Mouse (Mus musculus) lung, postnatal 4 days (tissue): Measurements from ENCODE around the gene Dapk2.
A peak's percentile ranks its signal among the peaks of the same experiment; 100 is the strongest.

Source experiments
- DNase-seq, 2 experiments: peaks; one replicate each; pipeline ENCODE4 v3.0.0; 2021

Dapk2 gene

DNA sequence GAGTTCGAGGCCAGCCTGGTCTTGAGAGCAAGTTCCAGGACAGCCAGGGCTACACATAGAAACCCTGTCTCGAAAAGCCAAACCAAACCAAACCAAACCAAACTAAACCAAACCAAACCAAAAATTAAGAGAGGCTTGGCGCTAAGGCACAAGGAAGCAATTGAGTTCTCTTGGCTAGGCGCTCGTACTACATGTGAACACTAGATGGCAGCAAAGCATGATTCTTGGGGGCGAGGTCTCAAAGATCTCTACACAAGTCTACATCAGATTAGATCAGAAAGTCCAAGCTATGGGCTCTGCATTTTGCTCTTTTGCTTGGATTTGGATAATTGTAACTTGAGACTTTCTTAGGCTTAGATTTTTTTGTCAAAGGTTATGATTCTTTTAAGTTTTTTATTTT is 13.8 kb upstream of the Dapk2 start:
- DNase-seq: peak in 1 of 2 experiments; percentile 79

GRCm38 (mm10) chr9:66146141-66146540 is 11.9 kb upstream of the Dapk2 start:
- no peak for DNase-seq

- no peak for DNase-seq
Measured at GRCm38 (mm10) chr9:66152011-66152410, 6.0 kb upstream of the Dapk2 start.

GRCm38 (mm10) chr9:66153594-66153993 is 4.4 kb upstream of the Dapk2 start:
- no peak for DNase-seq

GRCm38 (mm10) chr9:66154013-66154412 is 4.0 kb upstream of the Dapk2 start:
- DNase-seq: no peak

DNA sequence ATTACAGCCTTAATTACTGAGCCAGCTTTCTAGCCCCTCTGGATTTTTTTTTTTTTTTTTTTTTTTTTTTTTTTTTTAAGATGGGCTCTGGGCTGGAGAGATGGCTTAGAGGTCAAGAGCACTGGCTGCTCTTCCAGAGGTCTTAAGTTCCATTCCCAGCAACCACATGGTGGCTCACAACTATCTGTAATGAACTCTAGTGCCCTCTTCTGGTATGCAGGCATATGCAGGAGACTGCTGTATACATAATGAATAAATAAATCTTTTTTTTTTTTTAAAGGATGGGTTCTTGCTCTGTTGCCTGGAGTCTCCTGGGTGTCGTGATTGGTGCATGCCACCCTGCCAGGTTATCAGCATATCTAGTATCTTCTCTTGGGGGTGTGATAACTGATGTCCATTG is 2.5 kb upstream of the Dapk2 start:
- no peak for DNase-seq

GRCm38 (mm10) chr9:66158885-66159430 is 935 bp downstream of the Dapk2 start:
- no peak for DNase-seq

GRCm38 (mm10) chr9:66160155-66160554 is 2.1 kb downstream of the Dapk2 start:
- no peak for DNase-seq

DNA sequence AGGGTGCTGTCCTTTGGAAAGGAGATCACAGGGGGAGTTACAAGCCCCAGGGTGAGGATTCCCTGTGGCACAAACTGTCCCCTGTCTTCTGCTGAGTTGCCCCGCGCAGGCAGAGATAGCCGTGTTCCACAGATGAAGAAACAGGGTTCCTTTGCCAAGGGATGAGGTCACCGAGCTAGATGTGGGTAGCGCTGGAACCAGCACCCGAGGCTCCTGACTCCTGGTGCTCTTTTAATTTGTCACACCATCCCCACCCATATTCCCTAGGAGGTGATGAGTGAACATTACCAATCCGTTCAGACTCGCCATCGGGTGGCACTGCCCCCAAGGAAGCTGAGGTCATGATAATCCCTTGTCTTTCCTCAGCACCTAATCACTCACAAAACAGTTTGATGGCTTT is 5.0 kb downstream of the Dapk2 start:
- no peak for DNase-seq

DNA sequence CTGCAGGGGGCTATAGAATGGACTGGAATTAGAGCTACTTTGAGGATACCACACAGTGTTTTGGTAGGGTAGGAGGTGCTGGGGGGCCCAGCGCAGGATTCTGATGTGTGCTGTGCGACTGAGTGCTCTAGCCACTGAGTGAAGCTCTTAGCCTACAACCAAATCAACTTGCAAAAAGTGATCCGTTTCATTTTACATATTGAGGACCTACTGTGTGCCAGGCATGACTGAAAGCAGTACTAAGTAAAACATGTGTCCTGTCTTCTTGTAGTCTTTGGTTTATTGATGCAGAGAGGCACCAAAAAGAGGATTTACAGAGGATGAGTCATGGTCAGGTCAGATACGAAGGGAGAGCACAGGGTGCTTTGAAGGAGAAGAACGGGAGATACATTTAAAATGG is 9.2 kb downstream of the Dapk2 start:
- DNase-seq: no peak

DNA sequence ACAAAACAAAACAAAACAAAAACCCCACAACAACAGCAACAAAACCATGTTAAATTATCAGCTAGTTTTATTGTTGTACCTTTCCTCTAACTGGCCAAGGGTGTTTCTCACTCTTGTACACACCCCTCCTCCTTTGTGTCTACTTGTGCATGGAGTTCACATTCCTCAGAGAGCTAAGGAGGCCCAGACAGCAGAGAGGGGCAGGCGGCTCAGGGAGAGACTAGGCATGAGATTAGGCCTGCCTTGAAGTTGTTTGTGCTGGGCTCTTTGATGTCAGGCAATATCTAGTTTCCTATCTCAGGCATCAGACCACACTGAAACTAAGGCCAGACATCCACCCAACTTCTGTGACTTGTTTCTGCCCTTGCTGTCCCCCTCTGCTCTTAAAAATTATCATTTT is 10.2 kb downstream of the Dapk2 start:
- peak in 1 of 2 experiments; percentile 59 for DNase-seq

GRCm38 (mm10) chr9:66170506-66170905 is 12.5 kb downstream of the Dapk2 start:
- DNase-seq: no peak

DNA sequence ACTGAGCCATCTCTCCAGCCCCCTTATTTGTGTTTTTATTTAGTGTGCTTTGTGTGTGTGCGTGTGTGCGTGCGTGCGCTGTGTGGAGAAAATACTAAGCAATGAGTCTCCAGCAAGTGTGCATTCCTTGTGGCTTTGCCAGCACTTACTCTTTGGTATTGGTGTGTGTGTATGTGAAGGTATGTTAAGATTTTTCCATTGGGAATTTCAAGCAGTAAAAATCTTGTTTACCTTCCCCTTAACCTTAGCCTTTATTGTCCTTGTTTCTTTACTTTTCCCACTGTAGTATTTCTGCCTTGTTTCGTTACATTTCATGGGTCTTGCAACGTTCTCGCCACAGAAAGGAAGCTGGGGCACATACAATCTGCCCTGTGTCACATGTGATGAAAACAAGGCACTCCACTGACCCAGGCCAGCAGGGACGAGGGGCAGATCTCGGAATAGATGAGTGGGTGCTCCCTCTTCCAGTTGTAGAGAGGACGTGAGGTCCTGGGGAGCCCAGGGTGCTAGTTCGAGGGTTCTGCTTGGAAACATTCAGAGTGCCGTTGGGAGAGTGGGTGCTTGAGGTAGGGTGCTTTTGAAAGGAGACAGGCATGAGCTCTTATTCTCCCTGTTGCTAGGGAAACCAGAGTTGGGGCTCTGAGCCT is 13.4 kb downstream of the Dapk2 start:
- DNase-seq: peak in 1 of 2 experiments; percentile 52

GRCm38 (mm10) chr9:66173316-66173855 is 15.4 kb downstream of the Dapk2 start:
- DNase-seq: no peak

DNA sequence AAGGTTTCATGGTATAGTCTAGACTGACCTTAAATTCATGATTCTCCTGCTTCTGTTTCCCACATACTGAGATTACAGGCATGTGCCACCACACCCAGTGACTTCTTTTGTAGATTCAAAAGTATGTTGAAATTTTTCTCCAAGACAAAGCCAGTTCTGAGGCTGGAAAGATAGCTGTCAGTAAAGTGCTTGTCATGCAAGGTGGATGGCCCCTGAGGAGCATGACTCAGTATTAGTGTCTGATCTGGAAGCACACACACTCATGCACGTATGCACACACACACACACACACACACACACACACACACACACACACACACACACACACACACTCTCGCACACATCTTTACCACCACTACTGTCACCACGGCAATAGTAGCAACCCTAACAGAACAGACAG is 17.0 kb downstream of the Dapk2 start:
- no peak for DNase-seq

DNA sequence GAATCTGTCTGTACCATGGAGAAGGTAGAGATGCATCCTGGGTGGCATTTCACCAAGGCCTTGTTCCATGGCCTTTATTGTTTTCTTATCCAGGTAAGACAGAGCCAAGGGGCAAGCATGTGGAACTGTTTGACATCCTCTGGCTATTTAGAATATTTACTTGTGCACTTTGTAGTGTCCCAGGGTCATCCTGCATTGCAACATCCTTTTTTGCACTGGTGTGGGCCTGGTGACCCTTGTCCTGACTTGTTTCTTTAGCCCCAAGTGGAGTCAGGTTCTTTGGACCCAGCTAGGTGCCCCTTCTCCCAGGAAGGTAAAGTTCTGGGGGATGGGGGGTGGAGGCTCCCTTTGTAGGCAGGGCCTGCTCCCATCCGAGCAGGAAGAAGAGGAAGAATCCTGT is 20.0 kb downstream of the Dapk2 start:
- DNase-seq: no peak

- peak; percentile 36 to 60 for DNase-seq
Measured at GRCm38 (mm10) chr9:66179795-66180194, 21.8 kb downstream of the Dapk2 start.

GRCm38 (mm10) chr9:66181126-66181825 is 23.3 kb downstream of the Dapk2 start:
- DNase-seq: peak; percentile 60 to 75

DNA sequence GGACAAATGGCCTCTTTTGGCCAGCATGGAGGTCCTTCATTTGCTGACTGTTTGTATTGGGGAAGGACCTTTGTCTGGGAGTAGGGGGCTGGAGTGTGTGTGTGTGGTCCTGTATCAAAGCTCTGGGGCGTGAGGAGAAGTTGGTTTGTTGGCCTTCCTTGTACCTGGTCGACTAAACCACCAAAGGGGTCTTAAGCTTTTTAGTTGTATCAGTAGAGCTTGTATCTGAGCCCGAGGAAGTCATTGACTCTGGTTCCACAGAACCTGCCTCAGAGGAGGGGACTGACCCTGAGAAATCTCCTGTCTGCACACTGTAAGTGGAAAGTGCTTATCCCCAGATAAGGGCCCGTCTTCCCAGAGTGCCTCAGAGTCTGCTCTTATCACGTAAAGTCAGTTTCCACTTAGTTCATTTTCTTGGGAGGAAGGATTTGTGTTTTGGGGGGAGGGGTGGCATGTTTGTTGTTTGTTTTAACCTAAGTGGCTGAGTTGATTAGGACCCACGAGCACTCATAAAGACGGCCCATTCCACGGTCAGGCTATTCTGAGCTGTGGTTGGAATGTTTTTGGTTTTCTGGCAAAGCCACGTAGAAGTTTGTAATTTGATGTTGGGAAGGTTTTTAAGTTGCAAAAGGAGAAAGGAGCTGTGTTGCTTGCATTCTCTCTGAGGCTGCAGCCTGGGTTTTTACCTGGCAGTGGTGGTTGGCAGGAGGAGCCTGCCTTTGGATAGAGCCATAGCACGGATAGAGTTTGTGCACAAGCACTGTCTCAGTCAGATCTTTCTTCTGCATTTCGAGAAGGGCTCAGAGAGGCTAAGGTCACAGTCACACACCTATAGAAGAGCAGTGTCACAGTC is 24.0 kb downstream of the Dapk2 start:
- no peak for DNase-seq

GRCm38 (mm10) chr9:66182679-66182993 is 24.6 kb downstream of the Dapk2 start:
- DNase-seq: no peak

DNA sequence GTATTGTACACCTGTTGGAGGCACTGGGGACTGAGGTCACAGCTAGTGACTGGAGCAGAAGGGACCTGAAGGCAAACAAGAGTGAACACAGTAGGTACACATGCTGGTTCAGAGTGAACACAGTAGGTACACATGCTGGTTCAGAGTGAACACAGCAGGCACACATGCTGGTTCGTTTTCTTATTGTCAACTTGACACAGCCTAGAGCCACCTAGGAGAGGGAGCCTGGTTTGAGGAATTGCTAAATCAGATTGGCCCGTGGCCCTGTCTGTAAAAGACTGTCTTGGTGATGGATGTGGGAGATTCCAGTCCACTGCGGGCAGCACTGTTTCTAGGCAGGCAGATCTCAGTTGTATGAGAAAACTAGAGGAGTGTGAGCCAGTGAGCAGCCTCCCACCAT is 25.0 kb downstream of the Dapk2 start:
- no peak for DNase-seq

DNA sequence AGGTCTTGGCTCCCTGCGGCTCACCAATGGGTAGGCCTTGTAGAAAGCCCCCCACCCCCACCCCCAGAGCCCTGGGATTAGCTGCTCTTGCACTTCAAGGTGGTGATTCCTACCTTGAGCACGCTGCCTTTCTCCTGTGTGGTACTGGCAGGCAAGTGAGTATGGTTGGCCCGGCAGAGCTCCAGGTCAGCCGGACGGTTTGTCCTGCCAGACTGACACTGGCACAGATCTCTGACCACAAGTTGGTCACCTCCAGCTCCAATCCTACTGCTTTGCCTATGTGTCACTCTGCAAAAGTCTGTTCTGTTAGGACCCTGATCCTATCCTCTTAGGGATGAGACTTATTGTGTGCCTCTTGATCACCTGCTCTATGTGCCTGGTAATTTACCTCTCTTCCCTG is 26.5 kb downstream of the Dapk2 start:
- no peak for DNase-seq

- DNase-seq: no peak
Measured at GRCm38 (mm10) chr9:66186426-66186825, 28.4 kb downstream of the Dapk2 start.
